Mouse (Mus musculus) kidney, embryonic 14.5 days (tissue): Measurements from ENCODE around the gene Mphosph9. TPM values are rescaled to one million over a fixed set of nuclear protein-coding genes. Genes with fewer than 3 reads are reported as not detected.
"Not testable (repeated sequence)": the region's sequence is repeated elsewhere in the genome, so short reads cannot be mapped to it uniquely, and the experiment has no call there.

Source experiments
- ATAC-seq: fragments of 200-750 bp; cut with Nextera tagmentation; 2 replicates; pipeline ENCODE4 v1.8.0; 2017; ENCODE audit warnings: moderate number of reproducible peaks, mild to moderate bottlenecking, moderate TSS enrichment, moderate library complexity; ENCODE audit not compliant: low FRiP score, low TSS enrichment
- H3K27ac ChIP-seq: fragments of 300-500 bp; sonication (generic); 2 replicates; pipeline ENCODE4 v1.5.1; 2014; ENCODE audit warnings: low read depth, mild to moderate bottlenecking, low read length, moderate library complexity, mixed read lengths
- H3K27me3 ChIP-seq: fragments of 300-500 bp; sonication (generic); 2 replicates; pipeline ENCODE4 v1.6.1; 2014; ENCODE audit warnings: mild to moderate bottlenecking, low read length; ENCODE audit not compliant: control insufficient read depth, insufficient read depth
- H3K36me3 ChIP-seq: fragments of 300-500 bp; sonication (generic); 2 replicates; pipeline ENCODE4 v1.6.1; 2014; ENCODE audit warnings: low read length, mixed read lengths; ENCODE audit not compliant: control insufficient read depth, insufficient read depth
- H3K4me1 ChIP-seq: fragments of 300-500 bp; sonication (generic); 2 replicates; pipeline ENCODE4 v1.6.1; 2014; ENCODE audit warnings: low read length, mixed read lengths; ENCODE audit not compliant: control insufficient read depth, insufficient read depth
- H3K4me2 ChIP-seq: fragments of 300-500 bp; sonication (generic); replicated peaks from 2 replicates; pipeline ENCODE4 v1.6.1; 2014; ENCODE audit warnings: low read depth, mild to moderate bottlenecking, low read length
- H3K4me3 ChIP-seq: fragments of 300-500 bp; sonication (generic); 2 replicates; pipeline ENCODE4 v1.5.1; 2014; ENCODE audit warnings: mild to moderate bottlenecking, low read length
- H3K9ac ChIP-seq: fragments of 300-500 bp; sonication (generic); 2 replicates; pipeline ENCODE4 v1.6.1; 2014; ENCODE audit warnings: low read depth, mild to moderate bottlenecking, low read length, moderate library complexity
- H3K9me3 ChIP-seq: fragments of 300-500 bp; sonication (generic); 2 replicates; pipeline ENCODE4 v1.6.1; 2016; ENCODE audit warnings: low read length; ENCODE audit not compliant: control insufficient read depth
- WGBS: fragments of 180-500 bp; shearing (Covaris S2); extraction: QIAGEN DNeasy Blood & Tissue Kit; methylation state at CpG from one replicate; pipeline ENCODE4 v1.1.7; 2014; 5-methylcytosine and 5-hydroxymethylcytosine counted together
- polyA plus RNA-seq: library from polyadenylated mRNA; unstranded; fragments of >200 nt; fragmentation: Nextera tagmentation; extraction: Ambion mirVana; gene quantifications from 2 replicates; pipeline ENCODE4 v1.2.1, GENCODE M21; 2014

The Mphosph9 gene
- polyA plus RNA-seq, 1 experiment from 2014 or later: 20.8 TPM

- Histone ChIP-seq H3K27ac (peak overlapping the region; percentile 8; the same call in 1 of the 2 replicates), H3K9me3 (no peaks in the 10 kb centered on the region), H3K36me3 (peaks cover 21% of the 10 kb centered on the region), H3K4me3 (peak overlapping the region; percentile 69), H3K4me1 (peaks cover 9% of the 10 kb centered on the region; the same call in 1 of the 2 replicates), H3K27me3 (no peaks in the 10 kb centered on the region), H3K9ac (peak overlapping the region; percentile 78), H3K4me2 (peak overlapping the region; percentile 63)
- ATAC-seq: no peak
- WGBS: 3% methylated on average over 8 of the region's 8 CpGs
Measured at GRCm38 (mm10) chr5:124326829-124327228, 943 bp downstream of the Mphosph9 start.

- H3K27me3 ChIP-seq: no peaks in the 10 kb centered on the region
- no peak overlapping the region for H3K4me2 ChIP-seq
- peaks cover 68% of the 10 kb centered on the region for H3K36me3 ChIP-seq
- 89% methylated on average over 7 of the region's 7 CpGs for WGBS
- no peaks in the 10 kb centered on the region for H3K9me3 ChIP-seq
- H3K9ac ChIP-seq: no peak overlapping the region
- no peaks in the 10 kb centered on the region for H3K4me1 ChIP-seq
- H3K27ac ChIP-seq: no peak overlapping the region
- no peak for ATAC-seq
- no peak overlapping the region for H3K4me3 ChIP-seq
Measured at GRCm38 (mm10) chr5:124317648-124318047, 10.1 kb downstream of the Mphosph9 start.

DNA sequence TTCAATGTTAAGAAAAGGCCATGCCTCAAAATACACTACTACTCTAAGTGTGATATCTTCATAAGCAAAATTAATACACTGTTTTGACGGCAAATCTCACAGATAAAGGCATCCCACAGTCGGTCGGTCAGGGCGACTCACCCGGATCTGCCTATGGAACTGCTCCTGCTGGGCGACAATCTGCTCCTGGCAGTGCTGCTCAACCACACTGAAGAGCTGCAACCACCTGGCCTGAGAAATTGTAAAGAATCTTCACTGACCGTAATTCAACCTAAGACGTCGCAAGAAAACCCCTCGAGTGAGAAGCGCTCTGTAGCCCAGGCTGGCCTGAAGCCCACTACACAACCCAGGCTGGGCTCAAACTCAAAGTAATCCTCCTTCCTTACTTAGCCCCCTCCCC, 11.8 kb downstream of the Mphosph9 start:
- no peak overlapping the region for H3K4me3 ChIP-seq
- 95% methylated on average over 11 of the region's 11 CpGs for WGBS
- no peaks in the 10 kb centered on the region for H3K27me3 ChIP-seq
- no peaks in the 10 kb centered on the region for H3K4me1 ChIP-seq
- no peaks in the 10 kb centered on the region for H3K9me3 ChIP-seq
- H3K4me2 ChIP-seq: no peak overlapping the region
- H3K36me3 ChIP-seq: peaks cover 72% of the 10 kb centered on the region
- H3K27ac ChIP-seq: no peak overlapping the region
- ATAC-seq: no peak
- H3K9ac ChIP-seq: no peak overlapping the region

DNA sequence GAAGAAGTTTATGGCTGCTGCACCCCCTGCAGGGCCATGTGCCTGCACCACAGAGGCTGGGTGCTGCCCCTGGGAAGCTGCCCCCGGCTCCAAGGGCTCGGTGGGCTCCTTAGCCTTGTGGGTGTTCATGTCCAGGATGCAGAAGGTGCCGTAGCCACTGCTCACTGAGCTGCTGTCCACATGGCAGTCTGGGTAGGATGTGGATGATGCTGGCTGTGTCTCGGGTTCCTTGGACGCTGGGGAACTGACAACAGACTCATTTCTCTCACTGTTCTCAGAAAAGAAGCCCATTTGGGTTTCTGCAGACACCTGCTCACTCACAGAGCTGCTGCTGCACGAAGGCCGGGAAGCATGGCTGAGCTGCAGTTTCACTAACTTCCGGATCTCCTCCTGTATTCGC, 12.3 kb downstream of the Mphosph9 start:
- Histone ChIP-seq H3K4me1 (no peaks in the 10 kb centered on the region), H3K4me3 (no peak overlapping the region), H3K9me3 (no peaks in the 10 kb centered on the region), H3K27me3 (no peaks in the 10 kb centered on the region), H3K4me2 (no peak overlapping the region), H3K9ac (no peak overlapping the region), H3K36me3 (peaks cover 73% of the 10 kb centered on the region), H3K27ac (no peak overlapping the region)
- WGBS: 92% methylated on average over 9 of the region's 9 CpGs
- no peak for ATAC-seq

DNA sequence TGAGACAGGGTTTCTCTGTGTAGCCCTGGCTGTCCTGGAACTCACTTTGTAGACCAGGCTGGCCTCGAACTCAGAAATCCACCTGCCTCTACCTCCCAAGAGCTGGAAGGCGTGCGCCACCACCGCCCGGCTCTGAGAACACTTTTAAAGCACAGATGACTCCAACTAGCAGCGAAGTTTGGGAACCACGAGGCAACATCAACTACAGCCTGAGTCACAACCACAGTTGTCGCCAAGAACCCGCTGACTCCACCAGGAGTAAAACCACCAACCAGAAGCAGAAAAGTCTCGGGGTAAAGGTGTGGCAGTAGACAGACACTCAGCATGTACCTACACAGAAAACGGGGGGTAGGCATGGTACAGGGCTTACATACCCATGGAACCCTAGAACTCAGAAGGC, 17.7 kb downstream of the Mphosph9 start:
- peaks cover 71% of the 10 kb centered on the region for H3K36me3 ChIP-seq
- no peak overlapping the region for H3K27ac ChIP-seq
- ATAC-seq: no peak
- no peaks in the 10 kb centered on the region for H3K9me3 ChIP-seq
- no peak overlapping the region for H3K4me2 ChIP-seq
- H3K27me3 ChIP-seq: no peaks in the 10 kb centered on the region
- H3K4me1 ChIP-seq: no peaks in the 10 kb centered on the region
- WGBS: 95% methylated on average over 11 of the region's 11 CpGs
- H3K9ac ChIP-seq: no peak overlapping the region
- no peak overlapping the region for H3K4me3 ChIP-seq

DNA sequence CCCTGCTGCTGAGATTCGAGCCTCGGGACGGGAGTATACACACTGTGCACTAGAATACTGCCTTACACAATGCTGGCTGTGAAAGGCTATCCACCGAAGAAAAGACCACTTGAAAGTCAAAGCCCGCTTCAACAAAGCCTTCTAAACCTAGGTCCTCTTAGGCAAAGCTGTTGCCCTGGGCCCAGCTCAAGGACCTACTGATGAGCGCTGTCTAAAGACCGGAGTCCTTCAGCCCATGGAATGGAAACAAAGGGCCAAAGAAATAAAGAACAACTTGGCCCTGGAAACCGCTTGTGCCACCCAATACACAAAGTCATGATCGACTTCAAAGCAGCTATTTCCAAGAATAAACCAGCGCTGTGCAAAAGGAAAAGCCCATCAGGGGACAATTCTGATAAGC, 18.6 kb downstream of the Mphosph9 start:
- H3K27me3 ChIP-seq: no peaks in the 10 kb centered on the region
- no peak overlapping the region for H3K9ac ChIP-seq
- no peak overlapping the region for H3K4me2 ChIP-seq
- no peaks in the 10 kb centered on the region for H3K4me1 ChIP-seq
- H3K27ac ChIP-seq: no peak overlapping the region
- no peak overlapping the region for H3K4me3 ChIP-seq
- WGBS: 95% methylated on average over 10 of the region's 10 CpGs
- peaks cover 64% of the 10 kb centered on the region for H3K36me3 ChIP-seq
- no peaks in the 10 kb centered on the region for H3K9me3 ChIP-seq
- ATAC-seq: no peak

- not testable (repeated sequence) for H3K4me1 ChIP-seq, H3K27ac ChIP-seq, H3K4me2 ChIP-seq, H3K9ac ChIP-seq, H3K4me3 ChIP-seq, ATAC-seq, H3K9me3 ChIP-seq, H3K27me3 ChIP-seq
- WGBS: 96% methylated on average over 6 of the region's 6 CpGs
- H3K36me3 ChIP-seq: peaks cover 65% of the 10 kb centered on the region
Measured at GRCm38 (mm10) chr5:124302853-124303252, 24.9 kb downstream of the Mphosph9 start.

DNA sequence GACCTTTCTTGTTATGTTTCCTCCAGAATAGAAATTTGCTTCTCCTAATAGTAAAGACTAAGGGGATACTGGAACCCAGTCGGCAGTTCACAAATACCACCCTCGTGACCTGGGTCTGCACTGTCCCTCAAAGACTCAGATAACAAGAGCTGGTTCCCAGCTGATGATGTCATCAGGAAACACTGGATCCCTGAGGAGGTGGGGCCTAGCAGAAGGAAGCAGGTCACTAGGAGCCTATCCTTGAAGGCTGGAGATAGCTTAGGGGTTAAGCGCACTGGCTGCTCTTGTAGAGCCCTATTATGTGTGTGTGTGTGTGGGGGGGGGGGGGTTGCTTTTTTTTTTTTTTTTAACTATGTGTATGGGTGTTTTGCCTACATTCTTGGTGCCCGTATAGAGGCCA, 27.6 kb downstream of the Mphosph9 start:
- ATAC-seq: no peak
- Histone ChIP-seq H3K4me2 (no peak overlapping the region), H3K27me3 (no peaks in the 10 kb centered on the region), H3K9ac (no peak overlapping the region), H3K27ac (no peak overlapping the region), H3K4me1 (no peaks in the 10 kb centered on the region), H3K9me3 (no peaks in the 10 kb centered on the region), H3K36me3 (peaks cover 58% of the 10 kb centered on the region), H3K4me3 (no peak overlapping the region)
- WGBS: 78% methylated on average over 4 of the region's 4 CpGs

GRCm38 (mm10) chr5:124299307-124299706, 28.5 kb downstream of the Mphosph9 start:
- not testable (repeated sequence) for H3K9me3 ChIP-seq, H3K27me3 ChIP-seq, H3K4me1 ChIP-seq, H3K4me3 ChIP-seq, H3K4me2 ChIP-seq, H3K27ac ChIP-seq, ATAC-seq, H3K9ac ChIP-seq
- peaks cover 61% of the 10 kb centered on the region for H3K36me3 ChIP-seq
- 73% methylated on average over 3 of the region's 4 CpGs for WGBS
